23 mouse cellular contexts compared by ENCODE assay signal in genomic region chr11:37650095-37650494, GRCm38 (mm10).
DNase-seq lines count a peak whose midpoint lies in the region; ATAC-seq and TF ChIP-seq lines count a peak whose summit lies in the region.
"Had no signal": no experiment of that assay in that cellular context is flagged by ENCODE, and none has a peak within 500 bp of the region (broad histone marks: within the 10 kb centered on the region; RNA-seq: fewer than 3 reads in every experiment).

No protein-coding gene starts in this region.

- TF ChIP-seq CTCF in cerebellum, adult 2 months (IDR thresholded peaks at IDR 0.05; ENCODE audit: borderline replicate concordance, insufficient read depth, low read depth, low read length), result no peak

- no peak overlapping the region for H3K27ac ChIP-seq in embryonic facial prominence, embryonic 14.5 days (replicated peaks; ENCODE audit: low read depth, low read length)
- no peak overlapping the region for H3K27ac ChIP-seq in embryonic facial prominence, embryonic 10.5 days (replicated peaks)
- 0 out of 2 replicates have a peak overlapping the region, but pooled peaks have one; percentile 16 for H3K27ac ChIP-seq in midbrain, embryonic 12.5 days (replicated peaks)
- H3K27ac ChIP-seq in midbrain, embryonic 16.5 days (ENCODE audit: low read length), result no peak overlapping the region
- peak overlapping the region; percentile 19; the same call in 1 of the 2 replicates for H3K27ac ChIP-seq in hindbrain, embryonic 13.5 days
- H3K27ac ChIP-seq in neural tube, embryonic 14.5 days (ENCODE audit: low read depth, low read length), result no peak overlapping the region
- H3K27ac ChIP-seq in liver, embryonic 11.5 days (ENCODE audit: low read depth, low read length), result no peak overlapping the region
- no peak overlapping the region for H3K27ac ChIP-seq in cerebellum, adult 2 months (ENCODE audit: insufficient read depth, low read length)
- H3K27ac ChIP-seq: embryonic facial prominence, embryonic 12.5 days; heart, adult 2 months; limb, embryonic 12.5 days; liver, embryonic 14.5 days; lung, embryonic 15.5 days had no signal

- no peaks in the 10 kb centered on the region for H3K9me3 ChIP-seq in embryonic facial prominence, embryonic 14.5 days (ENCODE audit: control insufficient read depth, low read length)
- H3K9me3 ChIP-seq in embryonic facial prominence, embryonic 10.5 days, result no peaks in the 10 kb centered on the region
- no peaks in the 10 kb centered on the region for H3K9me3 ChIP-seq in midbrain, embryonic 12.5 days
- no peaks in the 10 kb centered on the region for H3K9me3 ChIP-seq in midbrain, embryonic 16.5 days (replicated peaks; ENCODE audit: control insufficient read depth, low read length, poor library complexity, severe bottlenecking)
- no peaks in the 10 kb centered on the region for H3K9me3 ChIP-seq in hindbrain, embryonic 13.5 days
- no peaks in the 10 kb centered on the region for H3K9me3 ChIP-seq in neural tube, embryonic 14.5 days (ENCODE audit: control insufficient read depth, low read length)
- no peaks in the 10 kb centered on the region for H3K9me3 ChIP-seq in liver, embryonic 11.5 days (ENCODE audit: control insufficient read depth, low read length)
- H3K9me3 ChIP-seq: embryonic facial prominence, embryonic 12.5 days; G1E; limb, embryonic 12.5 days; lung, embryonic 15.5 days had no signal

- no peak overlapping the region for H3K4me2 ChIP-seq in embryonic facial prominence, embryonic 14.5 days (ENCODE audit: low read depth, low read length)
- H3K4me2 ChIP-seq in midbrain, embryonic 12.5 days (replicated peaks), result no peak overlapping the region
- no peak overlapping the region for H3K4me2 ChIP-seq in midbrain, embryonic 16.5 days (ENCODE audit: low read length)
- no peak overlapping the region for H3K4me2 ChIP-seq in hindbrain, embryonic 13.5 days
- no peak overlapping the region for H3K4me2 ChIP-seq in neural tube, embryonic 14.5 days (ENCODE audit: low read depth, low read length)
- H3K4me2 ChIP-seq in liver, embryonic 11.5 days, result no peak overlapping the region
- H3K4me2 ChIP-seq: embryonic facial prominence, embryonic 12.5 days; limb, embryonic 12.5 days; lung, embryonic 15.5 days had no signal

- peak; percentile 2 for DNase-seq in embryonic facial prominence, embryonic 14.5 days (ENCODE audit: low spot score)
- DNase-seq in embryonic facial prominence, embryonic 10.5 days (ENCODE audit: low spot score), result no peak
- no peak for DNase-seq in liver, embryonic 11.5 days (ENCODE audit: low spot score)
- no peak for DNase-seq in cerebellum, adult 2 months
- DNase-seq: adrenal gland, postnatal 14 days; cerebellum, adult 11-12 months; cerebellum, postnatal 25 days; gastrocnemius, postnatal 25 days; heart, adult 2 months; heart, postnatal 4 days; lung, postnatal 4 days; right cerebral cortex, postnatal 4 days; thymus, adult 2 months had no signal

- TF ChIP-seq POLR2A in cerebellum, adult 2 months (IDR thresholded peaks at IDR 0.05; ENCODE audit: borderline replicate concordance, insufficient read depth, low read length), result no peak

- H3K4me3 ChIP-seq in embryonic facial prominence, embryonic 14.5 days (ENCODE audit: low read depth, low read length), result no peak overlapping the region
- no peak overlapping the region for H3K4me3 ChIP-seq in embryonic facial prominence, embryonic 10.5 days
- no peak overlapping the region for H3K4me3 ChIP-seq in midbrain, embryonic 12.5 days
- no peak overlapping the region for H3K4me3 ChIP-seq in midbrain, embryonic 16.5 days (ENCODE audit: low read depth, low read length)
- H3K4me3 ChIP-seq in hindbrain, embryonic 13.5 days, result no peak overlapping the region
- no peak overlapping the region for H3K4me3 ChIP-seq in neural tube, embryonic 14.5 days (ENCODE audit: low read depth, low read length)
- H3K4me3 ChIP-seq in liver, embryonic 11.5 days (ENCODE audit: low read depth, low read length), result no peak overlapping the region
- H3K4me3 ChIP-seq in cerebellum, adult 2 months (replicated peaks; ENCODE audit: insufficient read depth, low read depth, low read length), result no peak overlapping the region
- H3K4me3 ChIP-seq: embryonic facial prominence, embryonic 12.5 days; heart, adult 2 months; limb, embryonic 12.5 days; lung, embryonic 15.5 days had no signal

- no peak for ATAC-seq in embryonic facial prominence, embryonic 14.5 days (ENCODE audit: low read depth)
- ATAC-seq in midbrain, embryonic 12.5 days (ENCODE audit: low FRiP score, low read depth), result peak; percentile 62; the same call in 1 of the 2 replicates
- no peak for ATAC-seq in midbrain, embryonic 16.5 days
- ATAC-seq in hindbrain, embryonic 13.5 days (ENCODE audit: low FRiP score), result peak; percentile 89
- peak; percentile 65; the same call in 1 of the 2 replicates for ATAC-seq in neural tube, embryonic 14.5 days (ENCODE audit: low read depth)
- ATAC-seq in liver, embryonic 11.5 days (replicated peaks; ENCODE audit: low FRiP score), result no peak
- ATAC-seq: intestine, postnatal 0 days had no signal

- H3K9ac ChIP-seq in embryonic facial prominence, embryonic 14.5 days (ENCODE audit: low read depth, low read length), result no peak overlapping the region
- H3K9ac ChIP-seq in midbrain, embryonic 12.5 days (replicated peaks), result no peak overlapping the region
- no peak overlapping the region for H3K9ac ChIP-seq in midbrain, embryonic 16.5 days (ENCODE audit: low read depth, low read length)
- no peak overlapping the region for H3K9ac ChIP-seq in hindbrain, embryonic 13.5 days
- H3K9ac ChIP-seq in neural tube, embryonic 14.5 days (replicated peaks; ENCODE audit: low read depth, low read length), result no peak overlapping the region
- no peak overlapping the region for H3K9ac ChIP-seq in liver, embryonic 11.5 days (ENCODE audit: low read depth, low read length)
- H3K9ac ChIP-seq: embryonic facial prominence, embryonic 12.5 days; limb, embryonic 12.5 days; liver, embryonic 14.5 days; lung, embryonic 15.5 days had no signal

- WGBS in embryonic facial prominence, embryonic 14.5 days, result 73% methylated on average over 11 of the region's 11 CpGs
- WGBS in embryonic facial prominence, embryonic 10.5 days, result 81% methylated on average over 11 of the region's 11 CpGs
- WGBS in midbrain, embryonic 12.5 days, result 64% methylated on average over 11 of the region's 11 CpGs
- 42% methylated on average over 11 of the region's 11 CpGs for WGBS in midbrain, embryonic 16.5 days
- 25% methylated on average over 11 of the region's 11 CpGs for WGBS in hindbrain, embryonic 13.5 days
- 36% methylated on average over 11 of the region's 11 CpGs for WGBS in neural tube, embryonic 14.5 days
- 86% methylated on average over 11 of the region's 11 CpGs for WGBS in liver, embryonic 11.5 days
- WGBS in cerebellum, adult 2 months, result 64% methylated on average over 11 of the region's 11 CpGs

- no peaks in the 10 kb centered on the region for H3K36me3 ChIP-seq in embryonic facial prominence, embryonic 14.5 days (ENCODE audit: control insufficient read depth, insufficient read depth, low read length)
- H3K36me3 ChIP-seq in embryonic facial prominence, embryonic 10.5 days (replicated peaks), result no peaks in the 10 kb centered on the region
- no peaks in the 10 kb centered on the region for H3K36me3 ChIP-seq in midbrain, embryonic 12.5 days
- H3K36me3 ChIP-seq in midbrain, embryonic 16.5 days (ENCODE audit: control insufficient read depth, insufficient read depth, low read length), result no peaks in the 10 kb centered on the region
- H3K36me3 ChIP-seq in hindbrain, embryonic 13.5 days, result no peaks in the 10 kb centered on the region
- H3K36me3 ChIP-seq in neural tube, embryonic 14.5 days (ENCODE audit: control insufficient read depth, insufficient read depth, low read length), result no peaks in the 10 kb centered on the region
- no peaks in the 10 kb centered on the region for H3K36me3 ChIP-seq in liver, embryonic 11.5 days (ENCODE audit: control insufficient read depth, insufficient read depth, low read length)
- H3K36me3 ChIP-seq: embryonic facial prominence, embryonic 12.5 days; G1E; limb, embryonic 12.5 days; lung, embryonic 15.5 days had no signal

- H3K4me1 ChIP-seq in embryonic facial prominence, embryonic 14.5 days (ENCODE audit: control insufficient read depth, insufficient read depth, low read length), result no peaks in the 10 kb centered on the region
- no peaks in the 10 kb centered on the region for H3K4me1 ChIP-seq in embryonic facial prominence, embryonic 10.5 days
- no peaks in the 10 kb centered on the region for H3K4me1 ChIP-seq in midbrain, embryonic 12.5 days
- no peaks in the 10 kb centered on the region for H3K4me1 ChIP-seq in midbrain, embryonic 16.5 days (ENCODE audit: control insufficient read depth, insufficient read depth, low read length)
- H3K4me1 ChIP-seq in hindbrain, embryonic 13.5 days (replicated peaks), result peaks cover 5% of the 10 kb centered on the region
- H3K4me1 ChIP-seq in neural tube, embryonic 14.5 days (ENCODE audit: control insufficient read depth, insufficient read depth, low read length), result no peaks in the 10 kb centered on the region
- no peaks in the 10 kb centered on the region for H3K4me1 ChIP-seq in liver, embryonic 11.5 days (replicated peaks; ENCODE audit: control insufficient read depth, insufficient read depth, low read length)
- H3K4me1 ChIP-seq in cerebellum, adult 2 months (ENCODE audit: control insufficient read depth, insufficient read depth, low read length), result no peaks in the 10 kb centered on the region
- H3K4me1 ChIP-seq: embryonic facial prominence, embryonic 12.5 days; limb, embryonic 12.5 days; lung, embryonic 15.5 days had no signal

- no peaks in the 10 kb centered on the region for H3K27me3 ChIP-seq in embryonic facial prominence, embryonic 14.5 days (replicated peaks; ENCODE audit: control insufficient read depth, insufficient read depth, low read length)
- no peaks in the 10 kb centered on the region for H3K27me3 ChIP-seq in embryonic facial prominence, embryonic 10.5 days (replicated peaks; ENCODE audit: low read depth, poor library complexity, severe bottlenecking)
- no peaks in the 10 kb centered on the region for H3K27me3 ChIP-seq in midbrain, embryonic 12.5 days
- H3K27me3 ChIP-seq in midbrain, embryonic 16.5 days (ENCODE audit: control insufficient read depth, insufficient read depth, low read depth, low read length), result no peaks in the 10 kb centered on the region
- H3K27me3 ChIP-seq in hindbrain, embryonic 13.5 days, result no peaks in the 10 kb centered on the region
- no peaks in the 10 kb centered on the region for H3K27me3 ChIP-seq in neural tube, embryonic 14.5 days (ENCODE audit: control insufficient read depth, insufficient read depth, low read length)
- no peaks in the 10 kb centered on the region for H3K27me3 ChIP-seq in liver, embryonic 11.5 days (replicated peaks; ENCODE audit: control insufficient read depth, insufficient read depth, low read length)
- no peaks in the 10 kb centered on the region for H3K27me3 ChIP-seq in cerebellum, adult 2 months (ENCODE audit: control insufficient read depth, insufficient read depth, low read length)
- H3K27me3 ChIP-seq: embryonic facial prominence, embryonic 12.5 days; limb, embryonic 12.5 days; lung, embryonic 15.5 days had no signal

Comparison
In these comparisons a context has a peak if more than half of its experiments do, and no peak if none do; other contexts are left out.
1. ATAC-seq: peak in midbrain, embryonic 12.5 days (single experiment), hindbrain, embryonic 13.5 days (single experiment) and neural tube, embryonic 14.5 days (single experiment); none in embryonic facial prominence, embryonic 14.5 days (single experiment), midbrain, embryonic 16.5 days (single experiment) and liver, embryonic 11.5 days (single experiment).
2. H3K27ac ChIP-seq: peak in midbrain, embryonic 12.5 days (single experiment) and hindbrain, embryonic 13.5 days (single experiment); none in embryonic facial prominence, embryonic 14.5 days (single experiment), embryonic facial prominence, embryonic 10.5 days (single experiment), midbrain, embryonic 16.5 days (single experiment), neural tube, embryonic 14.5 days (single experiment), liver, embryonic 11.5 days (single experiment) and cerebellum, adult 2 months (single experiment).